Mouse (Mus musculus): ENCODE results near the gene Manba.

DNA sequence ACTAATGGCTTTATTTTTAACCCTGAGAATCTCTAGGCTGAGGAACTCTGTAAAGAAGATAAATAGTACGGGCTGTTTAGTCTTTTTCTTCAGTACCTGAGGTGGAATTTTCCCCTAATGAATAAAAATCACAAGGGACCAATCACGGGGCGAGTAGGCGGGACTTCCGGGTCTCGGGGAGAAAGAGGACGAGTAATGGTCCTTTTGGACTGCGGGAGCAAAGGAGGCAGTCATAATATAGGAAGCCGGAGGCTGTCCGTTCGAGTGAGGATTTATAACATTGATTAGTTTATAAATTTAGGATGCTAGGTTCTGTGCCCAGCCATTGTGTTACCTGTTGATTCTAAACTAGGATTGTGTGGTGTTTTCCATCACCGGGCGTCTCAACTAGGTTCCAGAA is 86.1 kb downstream of the Manba start:
- no peak for TF ChIP-seq CTCF (IDR thresholded peaks at IDR 0.05; ENCODE audit: extremely low read depth, insufficient read depth, insufficient read length, insufficient replicate concordance)
- TF ChIP-seq POLR2A (IDR thresholded peaks at IDR 0.05; ENCODE audit: low read depth, low read length): no peak

Data from spleen, adult 2 months (tissue).